Mouse (Mus musculus) testis, adult 2 months (tissue): Measurements from ENCODE around the gene Clnk. TPM values are rescaled to one million over a fixed set of nuclear protein-coding genes. Genes with fewer than 3 reads are reported as not detected.

Experiments
- H3K27ac ChIP-seq: fragments of 200-500 bp; 2 replicates; pipeline ENCODE4 v1.5.1; 2012; ENCODE audit warnings: low read depth, low read length; ENCODE audit not compliant: control insufficient read depth, insufficient read depth
- H3K27me3 ChIP-seq: fragments of 200-500 bp; 2 replicates; pipeline ENCODE4 v1.6.1; 2012; ENCODE audit warnings: mild to moderate bottlenecking, low read length, moderate library complexity; ENCODE audit not compliant: control insufficient read depth, insufficient read depth
- H3K36me3 ChIP-seq: fragments of 200-500 bp; 2 replicates; pipeline ENCODE4 v1.6.1; 2012; ENCODE audit warnings: mild to moderate bottlenecking, low read length; ENCODE audit not compliant: control insufficient read depth, insufficient read depth
- H3K4me1 ChIP-seq: fragments of 200-500 bp; 2 replicates; pipeline ENCODE4 v1.6.1; 2012; ENCODE audit warnings: low read length; ENCODE audit not compliant: control insufficient read depth, insufficient read depth
- H3K4me3 ChIP-seq: fragments of 200-500 bp; 2 replicates; pipeline ENCODE4 v1.5.1; 2012; ENCODE audit warnings: low read depth, mild to moderate bottlenecking, low read length, moderate library complexity, mixed read lengths; ENCODE audit not compliant: control insufficient read depth
- CTCF ChIP-seq: fragments of 200-500 bp; IDR thresholded peaks from 2 replicates; pipeline ENCODE4 v1.5.1; 2012; ENCODE audit warnings: low read depth, mild to moderate bottlenecking, inconsistent platforms, low read length, moderate library complexity; ENCODE audit not compliant: control insufficient read depth, insufficient read depth, insufficient replicate concordance
- POLR2A ChIP-seq: fragments of 200-500 bp; IDR thresholded peaks from 2 replicates; pipeline ENCODE4 v1.6.1; 2012; ENCODE audit warnings: low read depth, mild to moderate bottlenecking, inconsistent platforms, low read length, moderate library complexity; ENCODE audit not compliant: control insufficient read depth
- polyA plus RNA-seq: library from polyadenylated mRNA; depleted of rRNA; stranded (reverse); fragments of >200 nt; gene quantifications from 2 replicates; pipeline ENCODE4 v1.2.3, GENCODE M21; 2012

The Clnk gene
- polyA plus RNA-seq, 1 experiment, result 1.6 TPM

DNA sequence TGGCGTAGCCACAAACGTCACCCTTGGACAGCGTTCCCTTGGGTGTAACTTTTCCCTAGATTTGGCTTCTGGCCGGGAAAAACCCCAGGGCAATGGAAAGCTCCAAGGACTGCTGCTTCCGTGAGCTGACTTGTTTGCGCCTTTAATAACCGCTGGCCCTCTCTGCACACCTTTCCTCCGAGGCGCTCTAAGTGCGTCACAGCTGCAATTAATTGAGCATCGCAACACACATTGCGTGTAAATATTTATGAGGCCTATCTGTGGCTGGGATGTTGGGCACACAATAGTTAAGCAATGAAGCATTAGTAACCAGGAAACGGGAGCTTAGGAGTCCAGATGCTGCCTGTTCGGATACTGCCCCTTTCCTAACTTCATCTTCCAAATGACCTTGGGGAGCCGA is 90.5 kb downstream of the Clnk start:
- TF ChIP-seq POLR2A (no peak), CTCF (no peak)
- H3K4me1 ChIP-seq, result peaks cover 2% of the 10 kb centered on the region; the same call in 1 of the 2 replicates
- no peak overlapping the region for H3K4me3 ChIP-seq
- H3K36me3 ChIP-seq, result no peaks in the 10 kb centered on the region
- no peaks in the 10 kb centered on the region for H3K27me3 ChIP-seq
- no peak overlapping the region for H3K27ac ChIP-seq

DNA sequence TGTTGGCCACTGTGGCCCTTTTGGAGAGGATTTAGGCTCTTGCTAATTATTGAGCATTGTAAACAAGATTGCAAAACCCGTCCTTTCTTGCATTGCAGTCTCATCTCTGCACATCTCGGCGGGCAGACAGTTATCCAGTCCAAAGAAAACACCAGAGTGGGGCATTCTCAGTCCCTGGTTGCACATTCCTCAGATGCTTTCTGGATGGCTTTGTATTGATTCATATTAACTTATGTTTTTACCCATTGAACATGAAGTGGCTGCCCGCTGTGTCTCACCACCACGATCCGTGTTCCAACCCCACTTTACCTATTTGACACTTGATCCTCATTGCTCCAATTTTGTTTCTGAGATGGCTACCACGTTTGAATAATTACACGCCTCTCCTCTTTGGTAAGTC is 90.9 kb downstream of the Clnk start:
- Histone ChIP-seq H3K4me1 (peaks cover 2% of the 10 kb centered on the region; the same call in 1 of the 2 replicates), H3K27me3 (no peaks in the 10 kb centered on the region), H3K4me3 (no peak overlapping the region), H3K27ac (no peak overlapping the region), H3K36me3 (no peaks in the 10 kb centered on the region)
- TF ChIP-seq POLR2A, result no peak
- no peak for TF ChIP-seq CTCF

DNA sequence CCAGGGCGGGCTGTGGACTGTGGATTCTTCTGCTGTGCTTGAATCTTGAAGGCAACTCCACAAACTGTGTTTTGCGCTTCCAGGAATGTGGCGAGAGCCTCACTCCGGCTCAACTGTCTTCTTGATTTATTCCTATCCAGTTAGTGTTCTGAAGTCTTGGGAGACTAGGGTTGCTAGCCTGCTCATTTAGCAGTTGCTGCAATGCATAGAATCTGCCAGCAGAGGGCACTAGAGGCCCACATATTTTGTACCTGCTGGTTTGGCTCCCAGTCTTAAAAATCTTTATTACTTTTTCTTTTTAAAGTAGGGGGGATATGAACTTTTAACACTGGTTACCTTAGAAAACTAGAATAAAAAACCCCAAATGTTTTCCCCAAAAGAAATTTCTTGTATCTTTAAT is 94.8 kb downstream of the Clnk start:
- Histone ChIP-seq H3K27ac (no peak overlapping the region), H3K27me3 (no peaks in the 10 kb centered on the region), H3K4me3 (no peak overlapping the region), H3K36me3 (no peaks in the 10 kb centered on the region), H3K4me1 (peaks cover 2% of the 10 kb centered on the region; the same call in 1 of the 2 replicates)
- TF ChIP-seq CTCF, result peak; percentile 28; the same call in 1 of the 2 replicates
- TF ChIP-seq POLR2A, result no peak

DNA sequence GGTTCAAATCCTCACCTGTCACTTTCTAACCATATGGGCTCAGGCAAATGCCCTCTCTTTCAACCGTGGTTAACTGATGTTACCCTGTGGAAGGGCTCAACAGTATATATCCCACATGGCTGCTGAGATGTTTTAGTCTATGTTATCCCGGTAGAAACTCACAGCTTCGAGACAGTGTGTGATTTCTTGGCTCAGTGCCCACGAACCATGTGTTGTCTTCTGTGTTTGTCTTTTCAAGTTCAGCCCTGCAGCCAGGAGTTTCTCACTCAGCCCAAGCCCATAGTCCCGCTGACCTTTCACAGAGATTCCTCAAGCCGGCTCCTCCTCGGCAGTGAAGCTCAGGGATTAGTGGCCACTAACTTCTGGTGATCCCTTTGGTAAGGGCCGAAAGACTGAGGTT is 96.0 kb downstream of the Clnk start:
- TF ChIP-seq CTCF (no peak), POLR2A (no peak)
- no peaks in the 10 kb centered on the region for H3K36me3 ChIP-seq
- peaks cover 2% of the 10 kb centered on the region; the same call in 1 of the 2 replicates for H3K4me1 ChIP-seq
- no peak overlapping the region for H3K27ac ChIP-seq
- no peak overlapping the region for H3K4me3 ChIP-seq
- H3K27me3 ChIP-seq, result no peaks in the 10 kb centered on the region

DNA sequence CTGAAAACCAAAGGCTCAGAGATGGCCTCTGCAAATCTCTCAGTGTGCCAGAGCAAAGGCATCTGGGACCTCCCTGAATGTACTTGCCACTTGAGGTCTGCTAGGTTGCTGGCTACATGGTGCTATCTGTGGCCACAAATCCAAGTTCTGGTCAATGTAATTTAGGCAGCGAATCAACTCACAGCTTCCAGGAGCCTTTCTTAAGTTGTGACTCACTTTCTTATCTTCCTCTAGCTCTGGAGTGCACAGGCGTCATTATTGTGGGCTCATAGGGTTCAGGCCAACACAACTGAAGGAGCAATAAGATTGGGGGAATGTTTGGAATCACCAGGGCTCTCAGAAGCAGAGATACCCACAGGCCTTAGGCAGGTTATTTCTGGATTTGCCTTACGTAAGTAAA is 96.6 kb downstream of the Clnk start:
- Histone ChIP-seq H3K27ac (no peak overlapping the region), H3K36me3 (no peaks in the 10 kb centered on the region), H3K4me3 (no peak overlapping the region), H3K4me1 (peaks cover 2% of the 10 kb centered on the region), H3K27me3 (no peaks in the 10 kb centered on the region)
- TF ChIP-seq CTCF (no peak), POLR2A (no peak)

DNA sequence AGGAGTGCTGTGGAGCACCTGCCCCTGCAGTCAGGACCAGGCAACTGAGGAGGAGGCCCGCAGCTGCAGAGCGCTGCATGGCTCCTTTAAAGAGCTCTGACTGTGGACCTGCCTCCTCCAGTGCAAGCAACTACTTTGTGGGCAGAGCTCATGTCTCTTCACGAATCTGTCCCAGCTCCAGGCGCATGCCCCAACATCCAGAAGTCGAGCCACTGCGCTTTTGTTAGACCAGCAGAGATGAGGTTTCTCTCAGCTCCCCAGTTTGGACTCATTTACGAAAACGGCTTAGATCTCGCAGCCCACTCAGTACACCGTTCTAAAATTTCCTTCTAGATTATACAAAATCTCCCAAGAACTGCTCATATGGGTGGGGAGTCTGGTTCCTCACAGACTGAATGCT is 101.1 kb downstream of the Clnk start:
- H3K27me3 ChIP-seq, result no peaks in the 10 kb centered on the region
- H3K36me3 ChIP-seq, result no peaks in the 10 kb centered on the region
- H3K4me3 ChIP-seq, result no peak overlapping the region
- H3K27ac ChIP-seq, result no peak overlapping the region
- H3K4me1 ChIP-seq, result peaks cover 7% of the 10 kb centered on the region
- no peak for TF ChIP-seq CTCF
- no peak for TF ChIP-seq POLR2A

DNA sequence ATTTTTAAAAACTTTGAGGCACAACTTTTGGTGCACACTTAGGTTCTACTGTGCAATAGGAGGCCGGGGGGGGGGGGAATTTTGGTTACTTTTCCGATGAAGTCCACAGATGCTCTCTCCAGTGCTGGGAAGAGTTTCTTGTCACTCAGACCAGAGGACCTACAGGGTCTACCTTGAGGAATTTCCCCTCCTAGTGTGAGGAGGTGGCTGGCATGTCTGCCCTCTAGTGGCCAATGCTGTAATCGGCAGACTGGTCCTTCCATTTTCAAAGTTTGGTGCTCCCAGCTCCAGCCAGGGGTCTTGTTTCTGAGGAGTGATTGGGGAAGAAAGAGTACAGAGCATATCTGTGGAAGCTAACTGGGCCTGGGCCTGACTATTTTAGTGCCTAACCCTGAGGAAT is 121.7 kb downstream of the Clnk start:
- no peaks in the 10 kb centered on the region for H3K4me1 ChIP-seq
- H3K27me3 ChIP-seq, result no peaks in the 10 kb centered on the region
- H3K36me3 ChIP-seq, result no peaks in the 10 kb centered on the region
- no peak overlapping the region for H3K27ac ChIP-seq
- TF ChIP-seq POLR2A (no peak), CTCF (peak; percentile 76; the same call in 1 of the 2 replicates)
- no peak overlapping the region for H3K4me3 ChIP-seq

DNA sequence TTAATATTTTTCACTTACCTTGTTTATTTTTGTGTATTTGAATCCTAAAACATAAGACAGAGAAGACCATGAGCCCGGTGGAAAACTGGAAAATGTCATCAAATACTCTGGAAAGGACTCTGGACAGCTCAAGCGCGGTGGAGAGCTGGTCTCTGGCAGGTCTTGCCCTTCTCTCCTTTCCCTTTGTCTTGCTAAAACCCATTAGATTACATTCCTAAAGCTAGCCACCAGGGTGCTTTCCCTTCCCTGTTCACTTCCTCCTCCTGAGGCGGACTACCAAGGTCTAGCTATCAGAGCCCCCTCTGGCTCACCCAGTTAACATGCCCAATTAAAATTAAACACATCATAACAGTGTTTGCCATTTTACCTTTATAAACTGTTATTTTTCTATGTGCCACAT is 123.9 kb downstream of the Clnk start:
- Histone ChIP-seq H3K36me3 (no peaks in the 10 kb centered on the region), H3K27ac (no peak overlapping the region), H3K27me3 (no peaks in the 10 kb centered on the region), H3K4me3 (no peak overlapping the region), H3K4me1 (no peaks in the 10 kb centered on the region)
- TF ChIP-seq CTCF, result no peak
- no peak for TF ChIP-seq POLR2A
